Mouse (Mus musculus): Measurements from ENCODE around the gene Kdelr1. TPM values are rescaled to one million over a fixed set of nuclear protein-coding genes. Genes with fewer than 3 reads are reported as not detected.
A peak's percentile ranks its signal among the peaks of the same experiment; 100 is the strongest.

Kdelr1 gene
- 56.4 and 58.7 TPM in 2 replicates for polyA plus RNA-seq (2015; fragmentation: Nextera tagmentation; extraction: Ambion mirVana)

- WGBS = under 1% methylated on average over 18 of the region's 18 CpGs
- H3K9me3 ChIP-seq = no peaks in the 10 kb centered on the region
- peak within 1 kb of the TSS; percentile 94 for H3K27ac ChIP-seq (replicated peaks)
- H3K27me3 ChIP-seq (replicated peaks) = peaks cover 45% of the 10 kb centered on the region
- peak; percentile 48; the same call in 1 of the 2 replicates for ATAC-seq (ENCODE audit: extremely low read depth, insufficient number of reproducible peaks, low FRiP score, low TSS enrichment)
- peaks cover 50% of the 10 kb centered on the region for H3K4me1 ChIP-seq
- peak within 1 kb of the TSS; percentile 97 for H3K9ac ChIP-seq
- peaks cover 38% of the 10 kb centered on the region for H3K36me3 ChIP-seq
- peak within 1 kb of the TSS; percentile 76 for H3K4me3 ChIP-seq
- peak within 1 kb of the TSS; percentile 88 for H3K4me2 ChIP-seq
Observed at GRCm38 (mm10) chr7:45872624-45873023, at the start of gene Kdelr1. Gene Kdelr1, plus strand, starts transcription at chr7:45872772.

- Histone ChIP-seq H3K4me1 (peaks cover 1% of the 10 kb centered on the region), H3K4me2 (no peak within 1 kb of the TSS), H3K9me3 (no peaks in the 10 kb centered on the region), H3K9ac (0 out of 2 replicates have a peak within 1 kb of the TSS, but pooled peaks have one; percentile 40), H3K27ac (replicated peaks) (no peak within 1 kb of the TSS), H3K27me3 (replicated peaks) (peaks cover 13% of the 10 kb centered on the region), H3K36me3 (peaks cover 72% of the 10 kb centered on the region), H3K4me3 (no peak within 1 kb of the TSS)
- no peak for ATAC-seq (ENCODE audit: extremely low read depth, insufficient number of reproducible peaks, low FRiP score, low TSS enrichment)
- WGBS = 55% methylated on average over 7 of the region's 7 CpGs
Observed at GRCm38 (mm10) chr7:45824598-45824997, 48.0 kb upstream of the Kdelr1 start, which contains the start of gene Kcnj14. Gene Kcnj14, minus strand, starts transcription at chr7:45824782.

- no peak overlapping the region for H3K4me2 ChIP-seq
- H3K27me3 ChIP-seq (replicated peaks) = peaks cover 7% of the 10 kb centered on the region
- WGBS = 84% methylated on average over 7 of the region's 7 CpGs
- peaks cover 11% of the 10 kb centered on the region for H3K4me1 ChIP-seq
- no peak for ATAC-seq (ENCODE audit: extremely low read depth, insufficient number of reproducible peaks, low FRiP score, low TSS enrichment)
- H3K9me3 ChIP-seq = no peaks in the 10 kb centered on the region
- H3K36me3 ChIP-seq = peaks cover 73% of the 10 kb centered on the region
- H3K9ac ChIP-seq = no peak overlapping the region
- H3K4me3 ChIP-seq = no peak overlapping the region
- no peak overlapping the region for H3K27ac ChIP-seq (replicated peaks)
Observed at GRCm38 (mm10) chr7:45826631-45827030, 45.9 kb upstream of the Kdelr1 start.

GRCm38 (mm10) chr7:45830427-45831127 lies 42.0 kb upstream of the Kdelr1 start, which contains the start of gene Grwd1:
Gene Grwd1, minus strand, starts transcription at chr7:45830944.
- ATAC-seq (ENCODE audit: extremely low read depth, insufficient number of reproducible peaks, low FRiP score, low TSS enrichment) = peak; percentile 31; the same call in 1 of the 2 replicates
- peak within 1 kb of the TSS; percentile 89 for H3K9ac ChIP-seq
- peaks cover 41% of the 10 kb centered on the region for H3K36me3 ChIP-seq
- H3K27me3 ChIP-seq (replicated peaks) = peaks cover 46% of the 10 kb centered on the region
- under 1% methylated on average over 35 of the region's 35 CpGs for WGBS
- H3K4me3 ChIP-seq = peak within 1 kb of the TSS; percentile 95
- no peaks in the 10 kb centered on the region for H3K9me3 ChIP-seq
- H3K4me1 ChIP-seq = peaks cover 26% of the 10 kb centered on the region
- peak within 1 kb of the TSS; percentile 66; the same call in 1 of the 2 replicates for H3K27ac ChIP-seq (replicated peaks)
- peak within 1 kb of the TSS; percentile 91 for H3K4me2 ChIP-seq

GRCm38 (mm10) chr7:45831128-45831525 lies 41.4 kb upstream of the Kdelr1 start:
- Histone ChIP-seq H3K4me1 (peaks cover 26% of the 10 kb centered on the region), H3K27me3 (replicated peaks) (peaks cover 51% of the 10 kb centered on the region), H3K4me2 (peak overlapping the region; percentile 91), H3K36me3 (peaks cover 36% of the 10 kb centered on the region), H3K27ac (replicated peaks) (no peak overlapping the region), H3K4me3 (peak overlapping the region; percentile 95), H3K9ac (peak overlapping the region; percentile 89), H3K9me3 (no peaks in the 10 kb centered on the region)
- WGBS = 17% methylated on average over 5 of the region's 5 CpGs
- no peak for ATAC-seq (ENCODE audit: extremely low read depth, insufficient number of reproducible peaks, low FRiP score, low TSS enrichment)

- Histone ChIP-seq H3K9me3 (no peaks in the 10 kb centered on the region), H3K27me3 (replicated peaks) (peaks cover 60% of the 10 kb centered on the region), H3K4me1 (peaks cover 26% of the 10 kb centered on the region), H3K36me3 (peaks cover 23% of the 10 kb centered on the region), H3K27ac (replicated peaks) (no peak overlapping the region), H3K4me2 (peak overlapping the region; percentile 69), H3K4me3 (peak overlapping the region; percentile 54), H3K9ac (peak overlapping the region; percentile 75; the same call in 1 of the 2 replicates)
- WGBS = 7% methylated on average over 30 of the region's 30 CpGs
- no peak for ATAC-seq (ENCODE audit: extremely low read depth, insufficient number of reproducible peaks, low FRiP score, low TSS enrichment)
Observed at GRCm38 (mm10) chr7:45832428-45832827, 40.1 kb upstream of the Kdelr1 start.

- no peak overlapping the region for H3K27ac ChIP-seq (replicated peaks)
- peak overlapping the region; percentile 75 for H3K9ac ChIP-seq
- H3K9me3 ChIP-seq = no peaks in the 10 kb centered on the region
- peaks cover 14% of the 10 kb centered on the region for H3K36me3 ChIP-seq
- H3K27me3 ChIP-seq (replicated peaks) = peaks cover 60% of the 10 kb centered on the region
- H3K4me2 ChIP-seq = peak overlapping the region; percentile 69
- ATAC-seq (ENCODE audit: extremely low read depth, insufficient number of reproducible peaks, low FRiP score, low TSS enrichment) = no peak
- H3K4me1 ChIP-seq = peaks cover 26% of the 10 kb centered on the region
- WGBS = under 1% methylated on average over 72 of the region's 86 CpGs
- peak overlapping the region; percentile 54 for H3K4me3 ChIP-seq
Observed at GRCm38 (mm10) chr7:45833148-45833790, 39.3 kb upstream of the Kdelr1 start.

- H3K4me2 ChIP-seq = peak overlapping the region; percentile 69
- H3K9me3 ChIP-seq = no peaks in the 10 kb centered on the region
- peaks cover 8% of the 10 kb centered on the region for H3K36me3 ChIP-seq
- H3K27me3 ChIP-seq (replicated peaks) = peaks cover 60% of the 10 kb centered on the region
- H3K9ac ChIP-seq = peak overlapping the region; percentile 75
- WGBS = 2% methylated on average over 31 of the region's 31 CpGs
- no peak overlapping the region for H3K27ac ChIP-seq (replicated peaks)
- peak overlapping the region; percentile 54 for H3K4me3 ChIP-seq
- no peak for ATAC-seq (ENCODE audit: extremely low read depth, insufficient number of reproducible peaks, low FRiP score, low TSS enrichment)
- peaks cover 26% of the 10 kb centered on the region for H3K4me1 ChIP-seq
Observed at GRCm38 (mm10) chr7:45833924-45834323, 38.6 kb upstream of the Kdelr1 start.

GRCm38 (mm10) chr7:45842950-45843744 lies 29.4 kb upstream of the Kdelr1 start:
- H3K27me3 ChIP-seq (replicated peaks) = peaks cover 65% of the 10 kb centered on the region
- no peaks in the 10 kb centered on the region for H3K9me3 ChIP-seq
- 79% methylated on average over 10 of the region's 10 CpGs for WGBS
- H3K4me3 ChIP-seq = no peak overlapping the region
- no peak for ATAC-seq (ENCODE audit: extremely low read depth, insufficient number of reproducible peaks, low FRiP score, low TSS enrichment)
- H3K4me1 ChIP-seq = no peaks in the 10 kb centered on the region
- no peaks in the 10 kb centered on the region for H3K36me3 ChIP-seq
- H3K4me2 ChIP-seq = no peak overlapping the region
- no peak overlapping the region for H3K27ac ChIP-seq (replicated peaks)
- no peak overlapping the region for H3K9ac ChIP-seq

- Histone ChIP-seq H3K27me3 (replicated peaks) (peaks cover 49% of the 10 kb centered on the region), H3K27ac (replicated peaks) (no peak overlapping the region), H3K36me3 (no peaks in the 10 kb centered on the region), H3K4me1 (no peaks in the 10 kb centered on the region), H3K4me3 (no peak overlapping the region), H3K9me3 (no peaks in the 10 kb centered on the region), H3K4me2 (no peak overlapping the region), H3K9ac (no peak overlapping the region)
- WGBS = 19% methylated on average over 6 of the region's 6 CpGs
- no peak for ATAC-seq (ENCODE audit: extremely low read depth, insufficient number of reproducible peaks, low FRiP score, low TSS enrichment)
Observed at GRCm38 (mm10) chr7:45848447-45849027, 24.0 kb upstream of the Kdelr1 start.

Data from heart, embryonic 13.5 days (tissue).